Mouse (Mus musculus) Muller cell, postnatal 12 days (primary cell): ENCODE measurements at regions not wholly inside any gene's neighbourhood (a gene's known extent, or its start where the extent isn't known, plus 50 kb on each side); places are given as distances from the start of the nearest gene placed in this dataset.

Source experiments
- DNase-seq: peaks from one replicate; pipeline ENCODE4 v3.0.0-alpha.2; 2015; ENCODE audit errors: inconsistent ontology term

- DNase-seq, result no peak
These were observed 281.0 kb upstream of the Tle1 start for GRCm38 (mm10) chr4:72481748-72482147.

- DNase-seq, result no peak
These were observed 279.8 kb upstream of the Tle1 start for GRCm38 (mm10) chr4:72480535-72480934.

GRCm38 (mm10) chr4:72469236-72469875 lies 268.6 kb upstream of the Tle1 start:
- DNase-seq, result peak; percentile 19

GRCm38 (mm10) chr4:72444177-72444770 lies 243.6 kb upstream of the Tle1 start:
- peak; percentile 44 for DNase-seq

- no peak for DNase-seq
These were observed 236.6 kb upstream of the Tle1 start for GRCm38 (mm10) chr4:72437367-72437766.

- DNase-seq, result no peak
These were observed 224.6 kb upstream of the Tle1 start for GRCm38 (mm10) chr4:72425316-72425715.

- no peak for DNase-seq
These were observed 211.5 kb upstream of the Tle1 start for GRCm38 (mm10) chr4:72412100-72412788.

- no peak for DNase-seq
These were observed 210.6 kb upstream of the Tle1 start for GRCm38 (mm10) chr4:72411343-72411742.

GRCm38 (mm10) chr4:72400759-72401158 lies 200.0 kb upstream of the Tle1 start:
- no peak for DNase-seq

GRCm38 (mm10) chr4:72391887-72392435 lies 191.2 kb upstream of the Tle1 start:
- DNase-seq, result no peak

GRCm38 (mm10) chr4:72389811-72390625 lies 189.3 kb upstream of the Tle1 start:
- no peak for DNase-seq

- peak; percentile 86 for DNase-seq
These were observed 184.2 kb upstream of the Tle1 start for GRCm38 (mm10) chr4:72384901-72385264.

GRCm38 (mm10) chr4:72384259-72384900 lies 183.7 kb upstream of the Tle1 start:
- no peak for DNase-seq

- DNase-seq, result no peak
These were observed 183.0 kb upstream of the Tle1 start for GRCm38 (mm10) chr4:72383729-72384128.

- no peak for DNase-seq
These were observed 181.9 kb upstream of the Tle1 start for GRCm38 (mm10) chr4:72382517-72383147.

GRCm38 (mm10) chr4:72381742-72382141 lies 181.0 kb upstream of the Tle1 start:
- no peak for DNase-seq

GRCm38 (mm10) chr4:72381116-72381515 lies 180.4 kb upstream of the Tle1 start:
- DNase-seq, result peak; percentile 49

- no peak for DNase-seq
These were observed 178.8 kb upstream of the Tle1 start for GRCm38 (mm10) chr4:72379515-72379914.

GRCm38 (mm10) chr4:72379011-72379410 lies 178.3 kb upstream of the Tle1 start:
- DNase-seq, result no peak

GRCm38 (mm10) chr4:72377520-72377919 lies 176.8 kb upstream of the Tle1 start:
- no peak for DNase-seq

- DNase-seq, result no peak
These were observed 151.3 kb upstream of the Tle1 start for GRCm38 (mm10) chr4:72351985-72352384.
